Mouse (Mus musculus) CD4-positive helper T cell, adult 2 months (primary cell): ENCODE measurements at regions not wholly inside any gene's neighbourhood (a gene's known extent, or its start where the extent isn't known, plus 50 kb on each side); places are given as distances from the start of the nearest gene placed in this dataset.

Experiments
- DNase-seq: peaks from one replicate; pipeline ENCODE4 v3.0.0-alpha.2; 2012; ENCODE audit warnings: low read depth, missing footprints, low spot score

GRCm38 (mm10) chr5:46278190-46278589 is 420.8 kb upstream of the Lcorl start:
- DNase-seq, result no peak

DNA sequence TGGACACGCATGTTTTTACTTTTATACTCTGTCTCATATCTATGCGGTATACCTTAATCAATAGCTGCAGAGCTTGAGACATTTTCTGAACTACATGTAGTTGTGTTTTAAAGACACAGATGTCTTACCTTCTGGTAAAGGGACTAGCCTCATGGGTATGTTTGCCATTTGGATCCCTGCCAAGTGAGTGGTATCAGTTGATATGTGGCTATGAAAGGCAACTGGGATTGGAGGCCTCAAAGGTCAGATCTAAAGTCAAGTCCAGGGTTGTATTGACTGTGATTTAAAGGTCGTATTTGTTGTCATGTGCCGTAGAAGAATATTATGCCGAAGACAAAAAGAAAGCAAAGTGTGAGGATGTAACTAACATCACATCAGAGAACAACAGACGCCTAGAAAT is 399.3 kb upstream of the Lcorl start:
- no peak for DNase-seq

GRCm38 (mm10) chr5:46253940-46254339 is 396.5 kb upstream of the Lcorl start:
- no peak for DNase-seq

- DNase-seq, result no peak
These were observed 378.1 kb upstream of the Lcorl start for GRCm38 (mm10) chr5:46235364-46236067.

DNA sequence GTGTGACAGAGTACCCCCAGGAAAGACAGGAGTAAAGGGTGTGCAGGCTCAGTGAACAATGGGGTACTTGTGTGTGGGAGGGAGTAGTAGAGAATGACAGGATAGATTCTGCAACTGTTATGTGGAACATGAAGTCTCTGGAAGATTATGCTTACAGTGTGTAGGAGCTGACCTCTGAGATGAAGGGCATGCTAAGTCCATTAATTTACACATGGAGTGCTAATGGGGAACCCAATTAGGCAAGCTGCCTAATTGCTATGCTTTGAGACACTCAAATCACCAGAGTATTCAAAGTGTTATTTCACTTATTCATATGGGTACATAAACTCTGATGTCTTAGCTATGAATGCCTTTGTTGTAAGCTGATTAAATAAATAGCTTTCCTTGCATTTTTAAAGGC is 375.4 kb upstream of the Lcorl start:
- no peak for DNase-seq

GRCm38 (mm10) chr5:46228667-46229066 is 371.3 kb upstream of the Lcorl start:
- no peak for DNase-seq

DNA sequence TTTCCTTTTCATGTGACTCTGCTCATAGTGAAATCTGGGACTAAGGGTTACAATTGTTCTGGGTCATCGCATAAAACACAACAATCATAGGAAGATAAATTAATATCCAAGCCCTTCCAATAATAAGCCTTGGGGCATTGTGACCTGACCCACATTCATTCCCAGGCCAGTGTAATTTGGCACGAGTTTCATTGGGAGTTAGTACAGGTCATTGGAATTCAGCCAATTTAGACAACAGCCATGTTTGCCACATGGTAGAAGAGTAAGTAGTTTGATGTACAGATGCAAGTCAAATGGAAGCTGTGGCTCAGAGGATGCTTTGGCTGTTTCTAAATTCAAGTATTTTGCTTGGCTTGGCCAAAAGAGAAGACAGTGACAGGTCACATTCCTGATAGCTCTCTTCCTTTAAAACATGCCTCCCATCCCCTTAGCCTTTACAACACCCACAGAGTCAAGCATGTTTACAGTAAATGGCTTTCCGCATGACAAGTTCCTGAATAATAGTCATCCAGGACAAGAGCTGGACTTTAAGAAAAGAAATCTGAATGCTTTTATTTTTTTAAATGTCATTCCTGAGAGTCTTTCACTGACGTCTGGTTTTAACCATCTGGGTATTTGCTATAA is 355.5 kb upstream of the Lcorl start:
- no peak for DNase-seq

DNA sequence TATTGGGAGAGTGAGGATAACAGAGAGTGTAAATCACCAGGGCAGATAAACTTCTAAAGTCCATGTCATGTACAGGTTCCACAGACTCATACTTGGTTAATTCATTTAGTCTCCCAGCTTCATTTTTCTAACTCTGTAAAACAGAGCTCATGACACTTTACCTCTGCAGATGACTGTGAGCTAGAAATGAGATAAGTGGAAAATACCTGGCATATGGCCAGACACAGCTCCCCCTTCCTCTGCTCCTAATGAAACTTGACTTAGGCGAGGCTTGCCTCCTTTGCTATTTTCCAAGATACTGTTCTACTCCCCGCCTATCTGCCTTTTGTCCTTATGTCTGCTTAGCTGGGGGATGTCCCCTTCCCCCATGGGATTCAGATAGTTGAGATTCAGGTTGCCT is 351.7 kb upstream of the Lcorl start:
- DNase-seq, result no peak

DNA sequence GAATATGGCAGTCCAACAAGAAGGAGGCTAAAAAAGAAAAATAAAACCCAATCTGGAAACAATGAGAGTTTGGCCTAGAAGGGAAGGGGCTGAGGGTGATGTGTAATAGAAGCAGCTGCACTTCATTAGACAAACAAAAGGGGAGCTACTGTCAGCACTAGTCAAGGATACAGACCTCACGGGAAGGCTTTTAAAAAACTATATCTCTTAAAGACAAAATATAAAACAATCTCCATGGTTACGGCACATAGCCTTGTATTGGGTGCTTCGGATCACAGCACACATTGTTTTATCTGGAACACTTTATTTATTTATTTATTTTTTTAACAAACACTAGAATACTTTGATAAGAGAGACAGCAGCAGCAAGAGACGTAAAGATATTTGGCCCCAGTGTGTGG is 346.3 kb upstream of the Lcorl start:
- no peak for DNase-seq

- DNase-seq, result no peak
These were observed 345.0 kb upstream of the Lcorl start for GRCm38 (mm10) chr5:46202457-46202772.

GRCm38 (mm10) chr5:46201639-46202456 is 344.4 kb upstream of the Lcorl start:
- DNase-seq, result no peak

- DNase-seq, result no peak
These were observed 329.5 kb upstream of the Lcorl start for GRCm38 (mm10) chr5:46186908-46187307.

GRCm38 (mm10) chr5:46182157-46182556 is 324.7 kb upstream of the Lcorl start:
- DNase-seq, result no peak

DNA sequence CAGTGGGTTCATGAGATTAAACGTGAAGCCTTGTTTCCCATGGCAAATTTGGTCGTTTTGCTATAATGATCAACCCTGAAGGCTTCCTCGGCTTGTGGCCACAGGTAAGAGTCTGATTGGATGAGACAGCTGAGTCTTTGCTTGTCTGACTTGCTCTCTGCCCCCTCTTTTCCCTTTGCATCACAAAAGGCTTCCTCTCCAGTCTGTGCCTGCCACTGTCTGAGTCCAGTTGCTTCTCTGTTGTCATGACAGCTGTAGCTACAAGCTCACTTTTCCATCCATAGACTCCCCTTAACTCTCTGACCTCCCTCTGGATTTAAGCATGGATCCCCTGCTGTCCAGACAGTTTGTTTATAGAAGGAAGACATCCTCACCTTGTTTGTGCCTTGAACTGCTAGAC is 314.9 kb upstream of the Lcorl start:
- DNase-seq, result no peak

DNA sequence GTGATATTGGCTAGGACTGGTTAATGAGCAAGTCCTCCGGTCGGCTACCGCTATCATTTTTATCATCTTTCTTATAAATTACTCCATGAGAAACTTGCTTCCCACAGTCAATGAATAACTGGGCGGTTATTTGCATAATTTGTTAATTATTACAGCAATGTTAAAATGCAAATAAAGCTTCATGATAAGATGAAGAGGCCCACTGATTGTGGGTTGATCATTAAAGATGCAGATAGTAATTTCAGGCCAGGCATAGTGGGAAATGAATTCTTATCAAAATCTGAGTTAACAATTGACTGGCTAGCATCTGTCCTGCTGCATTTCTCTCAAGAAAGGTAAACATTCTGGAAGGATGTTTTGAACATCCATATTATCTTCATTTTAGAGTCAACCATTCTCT is 303.4 kb upstream of the Lcorl start:
- DNase-seq, result no peak

DNA sequence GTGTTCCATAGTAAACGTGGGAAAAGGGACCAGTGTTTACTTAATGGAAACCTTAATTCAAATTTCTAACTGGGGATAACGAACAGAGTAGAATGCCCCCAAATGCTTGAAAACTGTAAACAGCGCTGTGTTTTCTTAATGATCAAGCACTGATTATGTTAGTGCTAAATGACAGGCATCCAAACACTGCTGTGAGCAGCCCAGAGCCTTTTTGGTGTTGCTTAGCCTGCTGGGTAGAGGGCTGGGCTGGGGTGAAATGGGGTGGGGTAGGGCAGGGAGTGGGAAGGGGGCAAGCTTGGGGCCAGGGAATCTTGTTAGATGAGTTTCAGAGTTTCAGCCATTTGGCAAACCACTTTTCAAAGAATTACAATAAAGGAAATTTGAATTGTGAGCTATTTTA is 294.6 kb upstream of the Lcorl start:
- no peak for DNase-seq

GRCm38 (mm10) chr5:46150825-46151224 is 293.4 kb upstream of the Lcorl start:
- DNase-seq, result no peak

GRCm38 (mm10) chr5:46149851-46150615 is 292.6 kb upstream of the Lcorl start:
- DNase-seq, result no peak

- DNase-seq, result no peak
These were observed 281.6 kb upstream of the Lcorl start for GRCm38 (mm10) chr5:46139024-46139423.

GRCm38 (mm10) chr5:46137695-46138094 is 280.3 kb upstream of the Lcorl start:
- DNase-seq, result no peak

DNA sequence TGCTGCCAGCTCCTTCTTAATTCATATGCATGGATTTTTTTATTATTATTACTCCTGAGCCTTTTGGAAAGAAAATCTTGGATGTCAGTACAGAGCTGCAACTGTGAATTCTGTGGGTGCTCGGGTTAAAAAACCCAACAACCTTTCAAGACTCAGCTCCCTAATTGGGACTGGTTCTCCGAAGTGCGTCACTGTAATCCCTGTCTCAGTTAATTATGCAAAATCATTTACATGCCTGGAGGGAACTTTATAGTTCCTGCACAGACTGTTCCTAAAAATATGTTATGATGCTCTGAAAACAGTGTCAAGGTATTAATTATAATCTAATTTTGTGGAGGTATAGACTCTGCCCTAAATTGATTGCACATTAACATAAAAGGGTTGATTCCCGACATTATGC is 250.6 kb upstream of the Lcorl start:
- DNase-seq, result no peak

DNA sequence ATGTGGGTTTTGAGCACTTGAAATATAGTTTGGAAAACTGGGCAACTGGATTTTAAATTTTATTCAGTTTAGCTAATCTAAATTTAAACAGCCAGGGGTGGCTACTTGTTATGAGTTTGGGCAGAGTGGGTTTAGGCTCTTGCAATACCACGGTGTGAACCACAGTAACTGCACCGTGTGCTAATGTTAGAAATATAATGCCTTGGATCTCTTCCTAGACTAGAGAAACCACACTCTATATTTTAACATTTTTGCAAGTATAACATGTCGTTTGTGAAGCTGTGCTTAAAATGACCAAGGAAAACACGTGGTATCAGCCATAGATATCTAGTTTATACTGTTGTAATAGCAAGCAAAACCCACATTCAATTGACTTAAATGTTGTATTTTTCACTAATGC is 245.9 kb upstream of the Lcorl start:
- DNase-seq, result no peak
